Mouse (Mus musculus) adrenal gland, postnatal 25 days (tissue): ENCODE data around the gene Slc17a7. TPM values are rescaled to one million over a fixed set of nuclear protein-coding genes. Genes with fewer than 3 reads are reported as not detected.

ENCODE experiments used
- DNase-seq: peaks from one replicate; pipeline ENCODE4 v3.0.0; 2021; ENCODE audit warnings: mixed read lengths
- microRNA-seq, 2 experiments: library from miRNA; unstranded; fragments of <30 nt; microRNA quantifications; one replicate each; pipeline ENCODE4 v1.2.0; 2021
- total RNA-seq: library from RNA; stranded (reverse); gene quantifications from 2 replicates; pipeline ENCODE4 v1.2.3, GENCODE M21; 2021

Slc17a7 gene
- total RNA-seq, 1 experiment from 2014 or later = 0.15 TPM

- DNase-seq = peak; percentile 90
These were observed 40.8 kb downstream of the Slc17a7 start, which contains the start of gene Ccdc155 for GRCm38 (mm10) chr7:45204380-45205143. Ccdc155 (minus strand) TSS chr7:45204892.

GRCm38 (mm10) chr7:45208260-45208659 lies 44.5 kb downstream of the Slc17a7 start:
- no peak for DNase-seq

GRCm38 (mm10) chr7:45211070-45211469 lies 47.3 kb downstream of the Slc17a7 start:
- DNase-seq = no peak

- DNase-seq = no peak
These were observed 48.1 kb downstream of the Slc17a7 start, which contains the start of gene Dkkl1 for GRCm38 (mm10) chr7:45211851-45212251. Dkkl1 (minus strand) TSS chr7:45212147.

GRCm38 (mm10) chr7:45212356-45212755 lies 48.6 kb downstream of the Slc17a7 start:
- no peak for DNase-seq

- no peak for DNase-seq
These were observed 50.0 kb downstream of the Slc17a7 start for GRCm38 (mm10) chr7:45213708-45214107.

DNA sequence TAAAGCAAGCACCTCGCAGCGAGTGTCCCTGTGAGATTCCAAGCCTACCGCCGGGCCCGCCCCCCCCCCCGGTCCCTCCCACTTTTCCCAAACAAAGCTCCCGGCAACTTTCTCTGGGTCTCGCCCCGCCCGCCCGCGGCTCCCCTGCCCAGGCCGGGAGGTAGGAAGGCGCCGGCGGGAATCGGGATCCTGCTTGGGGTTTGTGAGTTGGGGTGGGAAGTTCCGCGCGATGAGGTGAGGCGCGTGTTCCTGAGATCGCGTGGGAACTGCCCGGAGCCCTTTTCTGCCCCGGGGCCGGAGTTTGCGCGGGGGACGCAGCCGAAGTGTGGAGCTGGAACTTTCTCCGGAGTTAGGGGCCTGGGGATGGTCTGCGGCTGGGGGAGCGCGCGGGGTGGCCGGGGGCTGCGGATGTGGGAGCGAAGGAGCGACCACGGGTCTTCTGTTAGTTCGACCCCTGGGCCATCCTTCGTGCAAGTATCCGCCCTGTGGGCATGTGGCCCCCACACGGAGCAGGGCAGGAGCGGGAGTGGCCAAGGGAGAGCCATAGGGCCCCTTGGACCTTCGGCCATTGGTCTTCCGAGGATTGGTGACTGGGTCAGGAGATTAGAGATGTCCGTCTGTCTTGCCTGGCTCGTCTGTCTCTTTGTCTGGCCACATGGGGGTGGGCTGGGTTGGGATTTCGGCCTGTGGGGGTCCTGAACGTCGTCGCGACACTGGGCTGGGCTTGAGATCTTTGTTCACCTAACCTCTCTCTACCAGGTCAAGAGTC lies 52.1 kb downstream of the Slc17a7 start, which contains the start of gene Tead2:
Tead2 (plus strand) TSS at position 81 of the 769 bp plus-strand sequence.
- peak; percentile 61 for DNase-seq

- DNase-seq = peak; percentile 71
These were observed 52.9 kb downstream of the Slc17a7 start for GRCm38 (mm10) chr7:45216442-45217183.

- DNase-seq = no peak
These were observed 57.9 kb downstream of the Slc17a7 start for GRCm38 (mm10) chr7:45221680-45222079.

- DNase-seq = no peak
These were observed 61.1 kb downstream of the Slc17a7 start for GRCm38 (mm10) chr7:45224826-45225225.

Small RNAs within 50 kb of the gene (microRNA-seq; reads per million reads assigned to microRNA genes)
- gene Mir150 = 289 to 671 reads per million in 2 experiments
- 32.9 to 51.2 reads per million in 2 experiments for gene Mir5121
- 0 reads per million in 2 experiments for gene Mir7055

Other genes with a start within 250 kb of the Slc17a7 start
- 83.7 and 115 TPM in 2 replicates for gene Ap2a1, start 234.5 kb upstream of the Slc17a7 start, total RNA-seq
- gene Tsks, start 220.7 kb upstream of the Slc17a7 start, total RNA-seq = not detected in 2 replicates
- 13.3 and 16.5 TPM in 2 replicates for gene Cpt1c, start 189.1 kb upstream of the Slc17a7 start, total RNA-seq
- 177 and 221 TPM in 2 replicates for gene Prmt1, start 177.4 kb upstream of the Slc17a7 start, total RNA-seq
- 138 and 151 TPM in 2 replicates for gene Irf3, start 166.3 kb upstream of the Slc17a7 start, total RNA-seq
- gene Bcl2l12, start 165.2 kb upstream of the Slc17a7 start, total RNA-seq = 18.7 and 24.4 TPM in 2 replicates
- gene Scaf1, start 147.6 kb upstream of the Slc17a7 start, total RNA-seq = 86.4 and 99.4 TPM in 2 replicates
- gene Rras, start 146.0 kb upstream of the Slc17a7 start, total RNA-seq = 94.0 and 102 TPM in 2 replicates
- gene Prr12, start 111.1 kb upstream of the Slc17a7 start, total RNA-seq = 71.1 and 78.5 TPM in 2 replicates
- 46.5 and 67.2 TPM in 2 replicates for gene Nosip, start 101.5 kb upstream of the Slc17a7 start, total RNA-seq
- 19.2 and 21.4 TPM in 2 replicates for gene Prrg2, start 101.3 kb upstream of the Slc17a7 start, total RNA-seq
- gene Rcn3, start 71.7 kb upstream of the Slc17a7 start, total RNA-seq = 27.7 and 33.5 TPM in 2 replicates
- 88.4 and 96.1 TPM in 2 replicates for gene Fcgrt, start 60.1 kb upstream of the Slc17a7 start, total RNA-seq
- gene Rps11, start 39.5 kb upstream of the Slc17a7 start, total RNA-seq = 1,211 and 1,259 TPM in 2 replicates
- 1,469 and 1,540 TPM in 2 replicates for gene Rpl13a, start 35.2 kb upstream of the Slc17a7 start, total RNA-seq
- gene Gm45713, start 27.7 kb upstream of the Slc17a7 start, total RNA-seq = not detected in 2 replicates
- 29.1 and 32.1 TPM in 2 replicates for gene Flt3l, start 27.5 kb upstream of the Slc17a7 start, total RNA-seq
- 61.7 and 74.3 TPM in 2 replicates for gene Pih1d1, start 9.6 kb upstream of the Slc17a7 start, total RNA-seq
- gene Aldh16a1, start 9.4 kb upstream of the Slc17a7 start, total RNA-seq = 79.2 and 106 TPM in 2 replicates
- gene Gfy, start 15.6 kb downstream of the Slc17a7 start, total RNA-seq = not detected in 2 replicates
- not detected in 2 replicates for gene Pth2, start 17.0 kb downstream of the Slc17a7 start, total RNA-seq
- gene Ccdc155, start 40.9 kb downstream of the Slc17a7 start, total RNA-seq = 0.12 TPM in 1 of 2 replicates, not detected in the other
- gene Dkkl1, start 48.2 kb downstream of the Slc17a7 start, total RNA-seq = not detected in 2 replicates
- 15.0 and 15.3 TPM in 2 replicates for gene Tead2, start 51.8 kb downstream of the Slc17a7 start, total RNA-seq
- 2.7 TPM in 2 replicates for gene Cd37, start 75.2 kb downstream of the Slc17a7 start, total RNA-seq
- gene Slc6a16, start 77.1 kb downstream of the Slc17a7 start, total RNA-seq = not detected in 2 replicates
- gene Slc6a21, start 113.6 kb downstream of the Slc17a7 start, total RNA-seq = not detected in 2 replicates
- 9.3 and 14.2 TPM in 2 replicates for gene Trpm4, start 169.8 kb downstream of the Slc17a7 start, total RNA-seq
- 0.18 TPM in 1 of 2 replicates, not detected in the other for gene Hrc, start 171.3 kb downstream of the Slc17a7 start, total RNA-seq
- gene Ppfia3, start 203.1 kb downstream of the Slc17a7 start, total RNA-seq = 1.9 and 2.9 TPM in 2 replicates
- 8.7 TPM in 1 of 2 replicates, not detected in the other for gene Lin7b, start 206.6 kb downstream of the Slc17a7 start, total RNA-seq
- 361 and 425 TPM in 2 replicates for gene Snrnp70, start 231.8 kb downstream of the Slc17a7 start, total RNA-seq
- not detected in 2 replicates for gene Kcna7, start 241.7 kb downstream of the Slc17a7 start, total RNA-seq
- gene Ntf5, start 249.7 kb downstream of the Slc17a7 start, total RNA-seq = not detected in 2 replicates